Mouse (Mus musculus): ENCODE measurements around the gene Tmprss9. TPM values are rescaled to one million over a fixed set of nuclear protein-coding genes. Genes with fewer than 3 reads are reported as not detected.

Gene Tmprss9
- total and polyA plus RNA-seq, 2 experiments from 2014 or later = 0.11 to 0.27 TPM

GRCm38 (mm10) chr10:80940320-80940987 lies 68.8 kb downstream of the Tmprss9 start:
- Histone ChIP-seq H3K4me3 (ENCODE audit: low read depth, low read length) (peak overlapping the region; percentile 31), H3K36me3 (ENCODE audit: insufficient read depth, low read length) (no peaks in the 10 kb centered on the region), H3K9me3 (ENCODE audit: low read length) (no peaks in the 10 kb centered on the region), H3K27me3 (ENCODE audit: insufficient read depth, low read length) (peaks cover 17% of the 10 kb centered on the region), H3K9ac (replicated peaks; ENCODE audit: low read length, poor library complexity, severe bottlenecking) (peak overlapping the region; percentile 29), H3K27ac (ENCODE audit: low read depth, low read length) (peak overlapping the region; percentile 65), H3K4me1 (ENCODE audit: insufficient read depth, low read length) (peaks cover 17% of the 10 kb centered on the region), H3K4me2 (ENCODE audit: low read depth, low read length, poor library complexity, severe bottlenecking) (peak overlapping the region; percentile 53)
- DNase-seq (ENCODE audit: low spot score) = no peak
- 52% methylated on average over 8 of the region's 8 CpGs for WGBS
- no peak for TF ChIP-seq CTCF (IDR thresholded peaks at IDR 0.05)
- ATAC-seq (ENCODE audit: low FRiP score) = no peak

GRCm38 (mm10) chr10:80940988-80941347 lies 69.3 kb downstream of the Tmprss9 start:
- Histone ChIP-seq H3K27ac (ENCODE audit: low read depth, low read length) (no peak overlapping the region), H3K36me3 (ENCODE audit: insufficient read depth, low read length) (no peaks in the 10 kb centered on the region), H3K4me2 (ENCODE audit: low read depth, low read length, poor library complexity, severe bottlenecking) (no peak overlapping the region), H3K9me3 (ENCODE audit: low read length) (no peaks in the 10 kb centered on the region), H3K4me3 (ENCODE audit: low read depth, low read length) (no peak overlapping the region), H3K4me1 (ENCODE audit: insufficient read depth, low read length) (peaks cover 16% of the 10 kb centered on the region), H3K27me3 (ENCODE audit: insufficient read depth, low read length) (peaks cover 14% of the 10 kb centered on the region), H3K9ac (replicated peaks; ENCODE audit: low read length, poor library complexity, severe bottlenecking) (peak overlapping the region; percentile 3; the same call in 1 of the 2 replicates)
- ATAC-seq (ENCODE audit: low FRiP score) = no peak
- DNase-seq (ENCODE audit: low spot score) = no peak
- TF ChIP-seq CTCF (IDR thresholded peaks at IDR 0.05) = no peak
- 72% methylated on average over 2 of the region's 2 CpGs for WGBS

DNA sequence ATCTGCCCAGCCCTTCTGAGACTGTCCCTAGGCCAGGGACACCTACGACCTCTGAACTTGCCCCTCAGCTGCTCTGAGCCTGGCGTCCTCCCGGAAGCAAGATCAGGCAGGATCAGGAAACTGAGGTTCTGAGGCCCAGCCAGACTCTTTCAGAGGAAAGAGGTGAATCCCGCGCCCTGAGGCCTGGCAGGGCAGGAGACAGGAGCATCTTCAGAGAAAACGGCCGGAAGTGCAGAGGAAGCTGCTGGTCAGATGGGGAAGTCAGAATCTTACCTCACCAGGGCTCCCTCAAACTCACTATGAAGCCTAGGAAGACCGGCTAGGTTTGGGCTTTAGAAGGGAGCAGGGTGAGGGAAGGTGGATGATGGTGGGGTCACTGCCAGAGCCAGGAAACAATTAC lies 71.3 kb downstream of the Tmprss9 start:
- Histone ChIP-seq H3K4me1 (ENCODE audit: insufficient read depth, low read length) (peaks cover 8% of the 10 kb centered on the region; the same call in 1 of the 2 replicates), H3K9ac (replicated peaks; ENCODE audit: low read length, poor library complexity, severe bottlenecking) (no peak overlapping the region), H3K27ac (ENCODE audit: low read depth, low read length) (no peak overlapping the region), H3K36me3 (ENCODE audit: insufficient read depth, low read length) (no peaks in the 10 kb centered on the region), H3K27me3 (ENCODE audit: insufficient read depth, low read length) (no peaks in the 10 kb centered on the region), H3K4me3 (ENCODE audit: low read depth, low read length) (no peak overlapping the region), H3K4me2 (ENCODE audit: low read depth, low read length, poor library complexity, severe bottlenecking) (no peak overlapping the region), H3K9me3 (ENCODE audit: low read length) (no peaks in the 10 kb centered on the region)
- 70% methylated on average over 8 of the region's 8 CpGs for WGBS
- DNase-seq (ENCODE audit: low spot score) (no peak), ATAC-seq (ENCODE audit: low FRiP score) (no peak)
- no peak for TF ChIP-seq CTCF (IDR thresholded peaks at IDR 0.05)

DNA sequence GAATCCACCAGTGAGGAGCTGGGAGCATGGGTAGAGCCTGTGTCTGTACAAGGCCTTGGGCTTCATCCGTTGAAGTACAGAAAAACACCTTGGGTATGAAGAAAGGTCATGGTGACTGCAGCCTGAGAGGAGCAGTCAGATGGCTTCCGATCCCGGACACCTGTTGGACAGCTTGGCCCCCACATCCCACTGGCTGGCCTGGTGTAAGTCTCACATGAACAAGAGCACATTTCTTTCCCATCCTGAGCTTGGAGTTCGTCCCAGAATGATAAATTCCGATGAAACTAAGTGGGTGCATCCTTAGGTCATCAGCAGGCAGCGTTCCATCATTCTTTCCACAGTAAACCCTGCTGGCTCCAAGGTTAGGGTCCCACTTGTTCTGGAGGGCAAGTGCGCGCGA lies 72.1 kb downstream of the Tmprss9 start:
- Histone ChIP-seq H3K9me3 (ENCODE audit: low read length) (no peaks in the 10 kb centered on the region), H3K36me3 (ENCODE audit: insufficient read depth, low read length) (no peaks in the 10 kb centered on the region), H3K27me3 (ENCODE audit: insufficient read depth, low read length) (no peaks in the 10 kb centered on the region), H3K4me1 (ENCODE audit: insufficient read depth, low read length) (peaks cover 8% of the 10 kb centered on the region; the same call in 1 of the 2 replicates), H3K9ac (replicated peaks; ENCODE audit: low read length, poor library complexity, severe bottlenecking) (no peak overlapping the region), H3K4me3 (ENCODE audit: low read depth, low read length) (no peak overlapping the region), H3K27ac (ENCODE audit: low read depth, low read length) (no peak overlapping the region), H3K4me2 (ENCODE audit: low read depth, low read length, poor library complexity, severe bottlenecking) (no peak overlapping the region)
- WGBS = 85% methylated on average over 9 of the region's 9 CpGs
- ATAC-seq (ENCODE audit: low FRiP score) = no peak
- DNase-seq (ENCODE audit: low spot score) = no peak
- no peak for TF ChIP-seq CTCF (IDR thresholded peaks at IDR 0.05)

- H3K4me3 ChIP-seq (ENCODE audit: low read depth, low read length) = no peak overlapping the region
- H3K27me3 ChIP-seq (ENCODE audit: insufficient read depth, low read length) = no peaks in the 10 kb centered on the region
- DNase-seq (ENCODE audit: low spot score) (no peak), ATAC-seq (ENCODE audit: low FRiP score) (no peak)
- WGBS = 87% methylated on average over 5 of the region's 5 CpGs
- H3K4me2 ChIP-seq (ENCODE audit: low read depth, low read length, poor library complexity, severe bottlenecking) = no peak overlapping the region
- H3K9ac ChIP-seq (replicated peaks; ENCODE audit: low read length, poor library complexity, severe bottlenecking) = no peak overlapping the region
- H3K9me3 ChIP-seq (ENCODE audit: low read length) = no peaks in the 10 kb centered on the region
- H3K36me3 ChIP-seq (ENCODE audit: insufficient read depth, low read length) = no peaks in the 10 kb centered on the region
- no peak for TF ChIP-seq CTCF (IDR thresholded peaks at IDR 0.05)
- H3K4me1 ChIP-seq (ENCODE audit: insufficient read depth, low read length) = peaks cover 8% of the 10 kb centered on the region; the same call in 1 of the 2 replicates
- no peak overlapping the region for H3K27ac ChIP-seq (ENCODE audit: low read depth, low read length)
Measured at GRCm38 (mm10) chr10:80944231-80944630, 72.6 kb downstream of the Tmprss9 start.

DNA sequence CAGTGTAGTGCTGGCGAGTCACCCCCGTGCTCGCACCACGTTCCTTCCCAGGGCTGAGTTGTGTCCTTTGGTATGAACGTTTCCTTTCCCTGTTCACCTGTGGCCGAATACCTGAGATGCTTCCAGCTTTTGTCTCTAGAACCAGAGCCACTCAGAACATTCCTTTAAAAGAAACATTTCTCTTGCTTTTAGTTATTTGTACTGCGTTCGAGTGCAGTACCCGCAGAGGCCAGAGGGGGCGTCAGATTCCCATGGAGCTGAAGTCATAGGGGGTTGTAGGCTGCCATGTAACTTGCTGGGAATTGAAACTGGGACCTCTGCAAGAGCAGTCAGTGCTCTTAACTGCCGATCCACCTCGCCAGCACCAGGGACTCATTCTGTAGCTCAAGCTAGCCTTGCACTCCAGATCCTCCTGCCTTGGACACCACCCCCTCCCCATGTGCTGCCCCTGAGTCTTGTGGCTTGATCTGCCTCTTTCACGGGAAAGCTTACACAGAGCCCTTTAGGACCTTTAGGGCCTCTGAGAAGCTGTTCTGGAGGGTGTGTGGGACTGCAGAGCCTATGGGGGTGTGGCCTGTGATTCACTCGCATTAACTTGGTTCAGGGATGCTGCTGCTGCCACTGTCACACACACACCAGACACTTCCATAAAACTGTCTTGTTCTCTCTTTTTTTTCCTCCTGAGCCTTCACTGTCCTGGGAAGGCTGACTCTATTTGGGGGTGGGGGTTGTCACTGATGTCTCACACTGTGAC lies 75.2 kb downstream of the Tmprss9 start:
- H3K9me3 ChIP-seq (ENCODE audit: low read length) = no peaks in the 10 kb centered on the region

More for the DNA sequence above, 75.2 kb downstream of the Tmprss9 start:
- ATAC-seq (ENCODE audit: low FRiP score) = no peak
- Histone ChIP-seq H3K36me3 (ENCODE audit: insufficient read depth, low read length) (no peaks in the 10 kb centered on the region), H3K27me3 (ENCODE audit: insufficient read depth, low read length) (no peaks in the 10 kb centered on the region), H3K4me3 (ENCODE audit: low read depth, low read length) (no peak overlapping the region), H3K27ac (ENCODE audit: low read depth, low read length) (no peak overlapping the region), H3K4me2 (ENCODE audit: low read depth, low read length, poor library complexity, severe bottlenecking) (no peak overlapping the region), H3K4me1 (ENCODE audit: insufficient read depth, low read length) (no peaks in the 10 kb centered on the region), H3K9ac (replicated peaks; ENCODE audit: low read length, poor library complexity, severe bottlenecking) (no peak overlapping the region)
- 65% methylated on average over 14 of the region's 14 CpGs for WGBS
- DNase-seq (ENCODE audit: low spot score) = no peak
- peak; percentile 54 for TF ChIP-seq CTCF (IDR thresholded peaks at IDR 0.05)
